Mouse (Mus musculus) hindbrain, postnatal 0 days (tissue): Measurements from ENCODE around the gene Sh3bgrl2. TPM values are rescaled to one million over a fixed set of nuclear protein-coding genes. Genes with fewer than 3 reads are reported as not detected.

ENCODE experiments used
- ATAC-seq: fragments of 200-750 bp; cut with Nextera tagmentation; 2 replicates; pipeline ENCODE4 v1.8.0; 2017; ENCODE audit warnings: mild to moderate bottlenecking, moderate TSS enrichment, moderate library complexity
- DNase-seq: peaks from one replicate; pipeline ENCODE4 v3.0.0-alpha.2; 2015; ENCODE audit warnings: low spot score
- H3K27ac ChIP-seq: fragments of 300-500 bp; sonication (generic); 2 replicates; pipeline ENCODE4 v1.5.1; 2014; ENCODE audit warnings: mild to moderate bottlenecking
- H3K27me3 ChIP-seq: fragments of 300-500 bp; sonication (generic); 2 replicates; pipeline ENCODE4 v1.6.1; 2014; ENCODE audit warnings: low read length, mixed read lengths; ENCODE audit not compliant: insufficient read depth
- H3K36me3 ChIP-seq: fragments of 300-500 bp; sonication (generic); 2 replicates; pipeline ENCODE4 v1.6.1; 2014; ENCODE audit warnings: low read length, mixed read lengths; ENCODE audit not compliant: insufficient read depth
- H3K4me1 ChIP-seq: fragments of 300-500 bp; sonication (generic); 2 replicates; pipeline ENCODE4 v1.6.1; 2014; ENCODE audit warnings: antibody characterized with exemption, low read length, mixed read lengths; ENCODE audit not compliant: insufficient read depth
- H3K4me2 ChIP-seq: fragments of 300-500 bp; sonication (generic); 2 replicates; pipeline ENCODE4 v1.6.1; 2014; ENCODE audit warnings: low read depth, mild to moderate bottlenecking, low read length, moderate library complexity, mixed read lengths
- H3K4me3 ChIP-seq: fragments of 300-500 bp; sonication (generic); 2 replicates; pipeline ENCODE4 v1.5.1; 2014; ENCODE audit warnings: low read length
- H3K9ac ChIP-seq: fragments of 300-500 bp; sonication (generic); replicated peaks from 2 replicates; pipeline ENCODE4 v1.6.1; 2014; ENCODE audit warnings: mild to moderate bottlenecking, low read length, moderate library complexity, mixed read lengths
- H3K9me3 ChIP-seq: fragments of 300-500 bp; sonication (generic); 2 replicates; pipeline ENCODE4 v1.6.1; 2016; ENCODE audit warnings: low read length, mixed read lengths
- CTCF ChIP-seq: IDR thresholded peaks from 2 replicates; pipeline ENCODE4 v1.5.1; 2016; ENCODE audit warnings: antibody characterized with exemption, control low read depth, low read depth
- WGBS: fragments of 180-500 bp; shearing (Covaris S2); extraction: QIAGEN DNeasy Blood & Tissue Kit; methylation state at CpG from one replicate; pipeline ENCODE4 v1.1.7; 2014; 5-methylcytosine and 5-hydroxymethylcytosine counted together
- polyA plus RNA-seq: library from polyadenylated mRNA; unstranded; fragments of >200 nt; fragmentation: Nextera tagmentation; extraction: Ambion mirVana; gene quantifications from 2 replicates; pipeline ENCODE4 v1.2.1, GENCODE M21; 2015
- total RNA-seq: library from RNA; depleted of rRNA; stranded (reverse); fragments of >200 nt; gene quantifications from 2 replicates; pipeline ENCODE4 v1.2.3, GENCODE M21; 2014

The Sh3bgrl2 gene
- total and polyA plus RNA-seq, 2 experiments from 2014 or later = 7.1 to 11.9 TPM

DNA sequence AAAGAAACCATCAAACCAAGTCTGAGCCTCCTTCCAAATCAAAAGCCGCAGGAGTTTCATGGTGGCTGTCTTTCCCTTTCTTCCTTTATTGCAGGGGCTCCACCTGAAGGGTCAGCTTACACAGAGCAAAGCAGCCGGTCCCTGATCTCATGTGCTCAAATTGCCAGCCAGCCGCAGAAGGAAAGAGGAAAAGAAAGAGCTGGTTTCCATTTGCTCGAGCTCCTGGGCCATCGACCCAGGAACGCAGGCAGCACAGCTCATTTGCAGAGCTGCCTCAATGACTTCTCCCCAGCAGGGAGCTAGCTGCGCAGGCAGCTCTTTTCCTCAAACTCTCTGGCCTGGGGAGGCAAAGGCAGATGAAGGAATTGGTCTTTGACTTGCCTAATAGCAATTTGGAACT is 87.9 kb downstream of the Sh3bgrl2 start:
- Histone ChIP-seq H3K27me3 (no peaks in the 10 kb centered on the region), H3K4me1 (peaks cover 4% of the 10 kb centered on the region; the same call in 1 of the 2 replicates), H3K9me3 (no peaks in the 10 kb centered on the region), H3K36me3 (no peaks in the 10 kb centered on the region), H3K27ac (peak overlapping the region; percentile 36; the same call in 1 of the 2 replicates), H3K4me3 (no peak overlapping the region), H3K4me2 (no peak overlapping the region), H3K9ac (no peak overlapping the region)
- DNase-seq = peak; percentile 16
- WGBS = 7% methylated on average over 7 of the region's 7 CpGs
- ATAC-seq = no peak
- no peak for TF ChIP-seq CTCF

- Histone ChIP-seq H3K36me3 (no peaks in the 10 kb centered on the region), H3K9ac (no peak overlapping the region), H3K27me3 (no peaks in the 10 kb centered on the region), H3K4me2 (no peak overlapping the region), H3K9me3 (no peaks in the 10 kb centered on the region), H3K4me3 (no peak overlapping the region), H3K4me1 (no peaks in the 10 kb centered on the region), H3K27ac (no peak overlapping the region)
- ATAC-seq (no peak), DNase-seq (peak; percentile 23)
- 32% methylated on average over 4 of the region's 4 CpGs for WGBS
- no peak for TF ChIP-seq CTCF
These were observed 95.0 kb downstream of the Sh3bgrl2 start for GRCm38 (mm10) chr9:83643139-83643538.

- H3K9me3 ChIP-seq = no peaks in the 10 kb centered on the region
- no peak for TF ChIP-seq CTCF
- 0 out of 2 replicates have a peak overlapping the region, but pooled peaks have one; percentile 20 for H3K27ac ChIP-seq
- H3K4me1 ChIP-seq = no peaks in the 10 kb centered on the region
- 42% methylated on average over 4 of the region's 4 CpGs for WGBS
- H3K27me3 ChIP-seq = no peaks in the 10 kb centered on the region
- H3K4me2 ChIP-seq = no peak overlapping the region
- ATAC-seq = no peak
- no peak for DNase-seq
- H3K36me3 ChIP-seq = no peaks in the 10 kb centered on the region
- no peak overlapping the region for H3K4me3 ChIP-seq
- H3K9ac ChIP-seq = no peak overlapping the region
These were observed 95.7 kb downstream of the Sh3bgrl2 start for GRCm38 (mm10) chr9:83643833-83644232.

GRCm38 (mm10) chr9:83646215-83646614 is 98.1 kb downstream of the Sh3bgrl2 start:
- Histone ChIP-seq H3K27ac (no peak overlapping the region), H3K4me1 (no peaks in the 10 kb centered on the region), H3K36me3 (no peaks in the 10 kb centered on the region), H3K9me3 (no peaks in the 10 kb centered on the region), H3K4me2 (no peak overlapping the region), H3K9ac (no peak overlapping the region), H3K27me3 (no peaks in the 10 kb centered on the region), H3K4me3 (no peak overlapping the region)
- no peak for TF ChIP-seq CTCF
- ATAC-seq (no peak), DNase-seq (no peak)
- 94% methylated on average over 2 of the region's 2 CpGs for WGBS

DNA sequence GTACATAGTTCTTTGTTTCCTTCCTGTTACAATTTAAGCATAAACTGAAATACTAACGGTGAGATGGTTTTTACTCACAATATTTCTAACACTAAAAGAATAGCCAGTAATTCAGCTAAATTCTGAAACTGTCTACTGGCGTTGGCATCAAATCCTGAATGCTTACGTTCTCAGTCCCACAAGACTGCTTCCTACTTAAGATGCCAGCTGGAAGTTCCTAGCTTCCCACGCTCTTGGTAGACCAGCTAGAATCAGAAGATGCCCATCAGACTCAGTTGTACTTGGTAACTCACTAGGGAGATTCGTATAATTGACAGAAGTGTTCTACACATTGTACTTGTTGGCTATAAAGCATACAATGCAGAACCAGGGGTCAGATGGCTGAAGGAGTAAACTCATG is 98.6 kb downstream of the Sh3bgrl2 start:
- DNase-seq = no peak
- Histone ChIP-seq H3K4me2 (no peak overlapping the region), H3K27me3 (no peaks in the 10 kb centered on the region), H3K36me3 (no peaks in the 10 kb centered on the region), H3K9ac (no peak overlapping the region), H3K27ac (no peak overlapping the region), H3K9me3 (no peaks in the 10 kb centered on the region), H3K4me3 (no peak overlapping the region), H3K4me1 (no peaks in the 10 kb centered on the region)
- 80% methylated on average over 5 of the region's 5 CpGs for WGBS
- no peak for TF ChIP-seq CTCF
- ATAC-seq = no peak

GRCm38 (mm10) chr9:83647919-83648705 is 100.0 kb downstream of the Sh3bgrl2 start:
- peak; percentile 37; the same call in 1 of the 2 replicates for ATAC-seq
- Histone ChIP-seq H3K9ac (no peak overlapping the region), H3K36me3 (no peaks in the 10 kb centered on the region), H3K4me2 (no peak overlapping the region), H3K4me1 (no peaks in the 10 kb centered on the region), H3K27me3 (no peaks in the 10 kb centered on the region), H3K9me3 (no peaks in the 10 kb centered on the region), H3K27ac (peak overlapping the region; percentile 48; the same call in 1 of the 2 replicates), H3K4me3 (no peak overlapping the region)
- peak; percentile 49 for DNase-seq
- TF ChIP-seq CTCF = no peak
- 16% methylated on average over 7 of the region's 7 CpGs for WGBS

- DNase-seq = no peak
- Histone ChIP-seq H3K27me3 (no peaks in the 10 kb centered on the region), H3K4me3 (no peak overlapping the region), H3K9me3 (no peaks in the 10 kb centered on the region), H3K27ac (no peak overlapping the region), H3K4me2 (no peak overlapping the region), H3K4me1 (no peaks in the 10 kb centered on the region), H3K9ac (no peak overlapping the region), H3K36me3 (no peaks in the 10 kb centered on the region)
- TF ChIP-seq CTCF = no peak
- 23% methylated on average over 3 of the region's 3 CpGs for WGBS
- no peak for ATAC-seq
These were observed 100.6 kb downstream of the Sh3bgrl2 start for GRCm38 (mm10) chr9:83648733-83649132.
